Mouse (Mus musculus) erythroblast, embryonic 14.5 days (primary cell): ENCODE measurements around the gene Olfr263.
"Not testable (repeated sequence)": the region's sequence is repeated elsewhere in the genome, so short reads cannot be mapped to it uniquely, and the experiment has no call there.

ENCODE experiments used
- GATA1 ChIP-seq: IDR thresholded peaks from 2 replicates; pipeline ENCODE4 v1.6.1; 2012; ENCODE audit warnings: low read length, inconsistent platforms, mixed read lengths
- TAL1 ChIP-seq: IDR thresholded peaks from 3 replicates; pipeline ENCODE4 v1.6.1; 2012; ENCODE audit warnings: low read length, inconsistent platforms, mixed read lengths

DNA sequence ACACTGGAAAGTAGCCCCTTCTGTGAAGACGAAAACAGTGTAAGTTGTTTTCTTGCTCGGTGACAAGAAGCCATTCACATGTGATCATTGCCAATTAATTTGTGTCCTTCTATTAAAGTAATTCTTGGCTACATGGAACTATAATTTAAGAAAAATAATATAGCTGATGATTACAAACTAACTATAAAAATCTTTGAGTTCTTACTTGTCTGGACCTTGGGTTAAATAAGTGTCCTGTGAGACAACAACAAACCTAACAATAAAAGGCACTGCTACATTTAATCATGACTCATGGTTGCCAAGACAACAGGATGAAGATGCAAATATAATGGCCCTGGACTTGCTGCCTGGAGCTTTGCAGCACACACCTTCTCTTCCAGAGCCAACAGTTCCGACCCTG, at the start of gene Olfr263:
- not testable (repeated sequence) for TF ChIP-seq TAL1, GATA1
